Mouse (Mus musculus) adrenal gland, postnatal 14 days (tissue): Measurements from ENCODE around the gene Itpr2. TPM values are rescaled to one million over a fixed set of nuclear protein-coding genes. Genes with fewer than 3 reads are reported as not detected.
A peak's percentile ranks its signal among the peaks of the same experiment; 100 is the strongest.

Experiments used
- DNase-seq: peaks from one replicate; pipeline ENCODE4 v3.0.0; 2021; ENCODE audit warnings: mixed read lengths
- total RNA-seq: library from RNA; stranded (reverse); gene quantifications from 2 replicates; pipeline ENCODE4 v1.2.3, GENCODE M21; 2021

The Itpr2 gene
- total RNA-seq, 1 experiment from 2014 or later, result 93.3 TPM

DNA sequence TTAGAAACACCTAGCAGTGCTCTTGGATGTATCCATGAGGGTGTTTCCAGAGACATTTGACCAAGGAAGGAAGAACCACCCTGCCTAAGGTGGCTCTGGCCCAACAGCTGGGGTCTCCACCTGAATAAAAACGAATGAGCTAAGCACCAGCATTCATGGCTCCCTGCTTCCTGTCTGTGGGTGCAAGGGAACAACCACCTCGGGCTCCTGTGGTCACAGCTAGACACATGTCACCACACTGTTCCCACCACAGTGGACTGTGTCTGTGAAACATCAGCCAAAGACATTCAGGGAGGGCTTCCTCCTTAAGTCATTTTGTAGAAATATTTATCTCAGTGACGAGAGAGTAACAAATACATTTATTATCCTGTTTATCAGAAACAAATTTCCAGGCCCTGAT lies 196.0 kb downstream of the Itpr2 start:
- DNase-seq, result no peak

DNA sequence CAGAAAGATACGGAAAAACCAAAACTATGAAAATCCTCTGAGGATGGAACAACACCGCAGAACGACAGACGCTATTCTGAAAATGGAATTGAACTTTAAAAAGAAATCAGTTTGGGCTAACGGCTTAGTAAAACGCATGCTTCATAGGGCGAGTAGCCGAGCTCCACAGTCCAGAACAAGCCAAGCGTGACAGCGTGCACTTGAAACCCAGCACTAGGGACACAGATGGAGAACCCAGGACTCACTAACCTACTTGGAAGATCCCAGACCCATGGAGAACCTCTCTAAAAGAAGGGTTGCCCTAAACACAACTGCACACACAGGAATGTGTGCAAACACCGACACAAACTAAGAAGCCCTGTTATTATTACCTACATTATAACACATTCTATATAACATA lies 197.9 kb downstream of the Itpr2 start:
- DNase-seq, result no peak

GRCm38 (mm10) chr6:146303336-146303735 lies 198.7 kb downstream of the Itpr2 start:
- DNase-seq, result no peak

DNA sequence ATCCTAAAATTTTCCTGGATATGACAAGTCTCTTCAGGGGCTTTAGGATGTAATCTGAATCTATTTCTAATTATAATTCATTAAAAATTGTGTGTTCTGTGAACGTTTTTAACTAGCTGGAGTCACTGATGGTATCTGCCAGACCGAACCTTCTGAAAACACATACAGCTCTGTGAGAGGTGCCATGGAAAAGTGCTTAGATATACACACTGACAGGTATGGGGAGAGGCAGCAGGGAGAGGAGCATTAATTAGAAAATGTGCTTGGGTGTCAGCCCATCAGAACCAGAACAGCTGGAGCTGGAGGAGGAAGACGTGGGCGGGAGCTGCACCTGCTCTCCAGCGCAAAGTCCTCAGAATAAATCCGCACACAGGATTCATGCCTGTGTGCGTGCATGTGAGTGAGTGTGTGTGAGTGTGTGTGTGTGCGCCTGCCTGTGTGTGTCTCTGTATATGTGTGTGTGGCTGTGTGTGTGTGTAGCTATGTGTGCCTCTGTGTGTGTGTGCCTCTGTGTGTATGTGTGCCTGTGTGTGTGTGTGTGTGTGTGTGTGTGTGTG lies 199.4 kb downstream of the Itpr2 start:
- DNase-seq, result no peak

DNA sequence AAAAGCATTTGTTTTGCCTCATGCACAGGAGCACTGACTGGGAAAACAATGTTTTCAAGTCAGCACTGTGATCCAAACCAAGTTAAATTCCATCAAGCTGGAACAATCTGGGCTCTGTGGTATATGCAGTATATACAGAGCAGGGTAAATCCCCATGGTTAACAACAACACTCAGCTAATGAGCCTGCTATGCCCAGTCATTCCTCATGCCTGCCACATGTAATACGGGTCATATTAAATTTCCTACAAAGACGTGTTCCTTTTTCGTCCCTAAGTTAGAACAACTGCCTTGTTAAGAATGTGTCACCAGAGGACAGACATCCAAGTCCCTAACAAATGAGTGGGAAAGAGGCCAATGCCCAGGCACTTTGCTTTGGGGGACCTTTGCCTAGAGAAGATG lies 199.9 kb downstream of the Itpr2 start:
- DNase-seq, result no peak

- DNase-seq, result no peak
Observed at GRCm38 (mm10) chr6:146300961-146301360, 201.1 kb downstream of the Itpr2 start.

GRCm38 (mm10) chr6:146298712-146299111 lies 203.3 kb downstream of the Itpr2 start:
- DNase-seq, result peak; percentile 40

DNA sequence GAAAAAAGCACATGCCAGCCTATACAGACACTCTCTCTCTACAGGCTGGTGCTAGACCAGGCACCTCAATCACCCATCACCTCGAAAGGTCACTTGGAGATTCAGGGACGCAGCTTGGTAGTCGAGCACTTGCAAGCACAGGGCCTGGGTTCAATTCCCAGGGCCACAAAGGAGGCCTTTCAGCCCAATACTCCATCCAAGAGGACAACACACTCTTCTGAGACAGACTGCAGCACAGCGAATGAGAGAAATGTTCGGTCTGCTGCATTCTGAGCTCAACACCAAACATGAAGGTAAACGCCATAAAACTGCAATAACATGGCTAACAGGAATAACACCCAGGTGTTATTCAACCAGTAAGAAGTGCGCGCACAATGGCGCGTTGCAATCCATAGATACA lies 211.0 kb downstream of the Itpr2 start:
- DNase-seq, result no peak

DNA sequence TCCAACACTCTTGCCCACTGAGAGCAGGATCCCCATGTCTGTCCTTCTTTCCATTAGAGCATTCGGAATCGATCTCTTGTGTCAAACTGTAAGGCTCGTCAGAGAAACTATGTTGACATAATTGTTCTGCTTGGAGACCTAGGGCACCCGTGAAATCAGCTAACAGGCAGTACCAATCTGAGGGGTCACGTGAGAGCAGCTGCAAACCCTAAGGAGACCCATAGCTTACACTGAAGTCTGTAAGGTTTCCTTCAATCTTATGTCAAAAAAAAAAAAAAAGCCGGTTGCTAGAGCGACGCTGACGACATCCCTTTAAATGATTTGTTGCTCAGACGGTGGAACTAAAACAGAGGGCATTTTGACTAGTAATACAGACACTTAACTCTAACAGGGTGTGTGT lies 212.2 kb downstream of the Itpr2 start:
- DNase-seq, result no peak

DNA sequence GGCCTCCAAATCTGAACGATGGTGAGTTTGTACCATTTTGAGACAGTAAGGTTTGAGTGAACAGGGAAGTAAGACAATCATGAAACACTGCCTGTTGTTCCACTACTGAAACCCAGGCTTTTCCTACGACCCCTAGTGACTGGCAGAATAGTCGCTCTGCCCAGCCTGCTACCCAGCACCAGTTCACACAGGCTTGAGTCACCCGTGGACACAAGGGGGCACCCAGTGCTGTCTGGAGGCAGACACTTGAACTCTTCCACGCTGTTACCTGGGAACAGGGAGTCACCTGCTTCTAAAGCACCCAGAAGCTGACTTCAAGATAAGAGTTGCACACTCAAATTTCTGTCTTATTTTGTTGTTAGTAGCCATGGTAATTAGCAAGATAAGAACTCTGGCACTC lies 213.8 kb downstream of the Itpr2 start:
- no peak for DNase-seq

- DNase-seq, result no peak
Observed at GRCm38 (mm10) chr6:146284921-146285565, 217.0 kb downstream of the Itpr2 start.

DNA sequence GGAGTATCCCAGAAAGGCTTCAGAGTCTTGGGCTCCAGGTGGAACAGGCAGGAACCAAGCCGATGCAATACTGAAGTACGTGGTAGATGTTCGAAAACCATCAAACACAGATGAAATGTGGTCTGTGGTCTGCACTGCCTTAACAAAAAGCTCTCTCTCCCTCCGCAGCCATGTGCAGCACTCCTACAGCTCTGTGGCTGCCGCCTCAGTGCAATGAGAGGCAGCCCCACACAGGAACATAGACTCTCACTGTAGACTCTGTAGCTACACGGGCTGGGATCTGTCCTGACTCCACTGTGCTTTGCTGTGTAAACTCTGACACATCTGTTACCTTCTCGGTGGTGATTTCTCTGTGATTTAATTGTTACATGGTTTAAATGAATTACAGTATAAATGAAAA lies 218.0 kb downstream of the Itpr2 start:
- DNase-seq, result no peak

DNA sequence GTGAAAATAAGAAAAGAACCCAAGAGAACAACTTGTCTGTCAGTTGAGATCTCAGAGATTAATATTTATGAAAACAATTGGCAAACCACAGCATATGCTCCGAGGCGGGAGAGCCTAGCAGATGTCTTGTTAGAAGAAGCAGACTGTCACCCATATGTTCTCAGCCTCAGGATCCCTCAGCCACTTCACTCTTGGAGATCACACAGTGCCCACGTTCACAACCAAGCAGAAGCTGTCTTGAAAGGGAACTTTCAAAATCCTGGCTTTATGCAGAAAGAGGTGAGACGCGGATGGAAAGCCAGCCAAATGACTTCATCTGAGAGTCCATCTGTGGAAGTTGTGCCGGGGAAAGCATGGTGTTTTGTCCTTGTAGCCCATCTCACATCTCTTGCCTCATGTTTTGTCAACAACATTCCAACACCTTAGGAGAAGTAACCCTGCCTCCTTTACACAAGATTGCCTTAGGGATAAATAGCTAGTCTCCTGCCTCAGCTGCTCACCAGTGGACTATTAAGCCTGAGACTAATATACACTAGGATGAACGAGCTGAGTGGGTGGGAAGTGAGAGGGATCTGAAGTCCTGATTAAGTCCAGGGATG lies 219.9 kb downstream of the Itpr2 start:
- DNase-seq, result no peak

DNA sequence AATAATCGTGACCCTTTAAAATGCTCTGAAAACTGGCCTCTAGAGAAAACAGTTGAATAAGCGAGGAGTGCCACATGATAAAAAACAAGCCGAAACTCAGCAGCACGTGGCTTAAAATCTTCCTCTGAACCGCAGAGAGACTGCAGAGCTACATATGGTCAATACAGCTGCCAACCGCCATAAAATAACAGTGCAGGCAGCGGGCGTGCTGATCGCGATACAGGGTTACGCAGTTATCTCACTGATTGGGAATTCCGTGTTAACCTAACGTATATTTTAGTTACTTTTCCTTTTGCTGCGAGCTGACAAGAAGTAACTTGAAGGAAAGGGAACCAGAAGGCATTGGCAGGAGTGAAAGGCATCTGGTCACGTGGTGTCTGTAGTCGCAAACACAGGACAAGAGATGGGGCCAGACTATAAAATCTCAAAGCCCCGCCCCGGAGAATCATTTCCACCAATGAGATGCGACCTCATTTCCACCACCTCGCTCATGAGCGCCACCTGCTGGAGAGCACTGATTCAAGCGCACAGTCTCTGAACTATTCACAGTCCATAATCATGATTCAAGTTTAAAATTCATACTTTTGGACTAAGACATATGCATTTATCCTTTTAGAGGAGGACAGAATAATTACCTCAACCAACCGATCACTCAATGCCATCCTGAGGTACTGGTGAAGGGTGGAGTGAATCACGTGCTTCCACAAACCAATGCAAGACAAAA lies 220.7 kb downstream of the Itpr2 start:
- DNase-seq, result peak; percentile 62

- DNase-seq, result no peak
Observed at GRCm38 (mm10) chr6:146273256-146273655, 228.8 kb downstream of the Itpr2 start.

GRCm38 (mm10) chr6:146272253-146273036 lies 229.6 kb downstream of the Itpr2 start:
- DNase-seq, result peak; percentile 70

DNA sequence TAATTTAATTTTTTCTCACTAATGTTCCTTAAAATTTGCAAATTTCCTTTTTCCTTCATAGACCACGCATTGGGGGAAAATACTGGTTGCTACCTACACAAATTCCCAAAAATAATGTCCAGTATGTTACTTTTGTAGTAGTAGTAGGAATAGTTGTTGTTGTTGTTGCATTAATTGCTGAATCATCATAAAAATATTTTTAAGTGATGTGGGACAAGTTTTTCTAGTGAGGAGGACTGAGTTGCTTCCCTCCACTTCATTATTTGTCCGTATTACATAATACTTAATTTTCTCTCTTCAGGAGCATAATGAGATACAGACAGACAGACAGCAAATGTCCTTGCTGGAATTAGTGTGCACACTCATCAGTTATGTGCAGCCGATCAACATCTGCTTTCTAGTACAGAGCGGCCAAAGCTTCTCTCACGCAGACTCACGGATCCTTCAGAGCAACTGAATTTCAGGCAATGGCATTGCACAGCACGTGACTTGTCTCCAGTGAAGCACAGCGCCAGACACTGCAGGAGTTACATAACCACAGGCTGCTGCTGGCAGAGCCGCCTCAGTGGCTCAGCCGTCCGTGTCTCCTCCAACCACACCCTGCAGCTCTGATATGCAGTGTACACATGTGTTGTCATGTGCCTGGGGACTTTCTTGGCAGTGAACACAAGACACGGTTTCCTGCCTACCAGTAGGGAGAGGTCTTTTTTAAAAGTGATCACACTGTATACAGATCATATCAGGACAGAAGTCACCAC lies 231.1 kb downstream of the Itpr2 start:
- DNase-seq, result peak; percentile 83

- DNase-seq, result peak; percentile 65
Observed at GRCm38 (mm10) chr6:146270162-146270561, 231.9 kb downstream of the Itpr2 start.

GRCm38 (mm10) chr6:146269291-146269690 lies 232.7 kb downstream of the Itpr2 start:
- DNase-seq, result no peak

DNA sequence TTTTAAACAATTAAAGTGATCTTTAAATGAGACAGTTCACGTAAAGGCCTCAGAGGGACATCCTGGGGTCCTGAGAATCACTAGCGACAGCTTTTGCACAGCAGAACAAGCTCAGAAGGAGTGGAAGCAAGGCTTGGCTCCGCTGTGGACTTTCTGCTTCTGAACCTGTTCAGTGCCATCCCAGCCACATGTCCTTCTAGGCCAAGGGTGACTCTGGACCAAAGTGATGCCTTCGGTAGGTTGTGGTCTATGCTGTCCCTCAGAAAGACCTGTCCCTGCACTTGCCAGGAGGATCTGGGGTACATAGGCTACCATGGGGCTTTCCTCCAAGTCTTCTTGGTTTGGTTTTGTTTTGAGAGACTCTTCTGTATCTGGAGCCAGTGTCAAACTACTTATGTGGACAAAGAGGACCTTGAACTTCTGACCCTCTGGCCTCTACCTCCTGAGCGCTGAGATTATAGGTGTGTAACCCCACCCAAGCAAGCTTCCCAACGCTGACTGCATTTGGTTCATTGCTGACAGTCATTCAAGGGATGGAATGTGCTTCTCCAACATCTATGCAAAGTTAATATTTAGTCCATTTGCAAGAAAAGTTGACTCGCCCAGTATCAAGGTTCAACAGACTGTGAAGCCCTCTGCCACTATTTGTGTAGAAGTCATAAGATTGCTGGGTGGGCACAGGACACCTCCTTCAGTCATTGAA lies 241.2 kb downstream of the Itpr2 start:
- DNase-seq, result no peak

GRCm38 (mm10) chr6:146258751-146259150 lies 243.3 kb downstream of the Itpr2 start:
- no peak for DNase-seq
